Mouse (Mus musculus): ENCODE results near the gene Tmod4. TPM values are rescaled to one million over a fixed set of nuclear protein-coding genes. Genes with fewer than 3 reads are reported as not detected.
"Not testable (repeated sequence)": the region's sequence is repeated elsewhere in the genome, so short reads cannot be mapped to it uniquely, and the experiment has no call there.

The Tmod4 gene
- polyA plus RNA-seq, 1 experiment from 2014 or later, result 0.97 TPM

GRCm38 (mm10) chr3:95110911-95111726 is 13.2 kb upstream of the Tmod4 start, which contains the start of gene Vps72:
Gene Vps72, plus strand, starts transcription at chr3:95111022.
- no peaks in the 10 kb centered on the region for H3K9me3 ChIP-seq (ENCODE audit: control insufficient read depth, low read length)
- ATAC-seq (ENCODE audit: low FRiP score) (peak; percentile 77), DNase-seq (ENCODE audit: low spot score, missing footprints) (peak; percentile 98)
- under 1% methylated on average over 53 of the region's 54 CpGs for WGBS
- no peaks in the 10 kb centered on the region for H3K27me3 ChIP-seq (ENCODE audit: control insufficient read depth, insufficient read depth, low read length)
- H3K4me2 ChIP-seq, result peak within 1 kb of the TSS; percentile 40
- peak within 1 kb of the TSS; percentile 82 for H3K4me3 ChIP-seq (ENCODE audit: low read depth, low read length)
- peak within 1 kb of the TSS; percentile 96 for H3K9ac ChIP-seq (ENCODE audit: low read length)
- peaks cover 8% of the 10 kb centered on the region for H3K4me1 ChIP-seq (ENCODE audit: control insufficient read depth, insufficient read depth, low read length)
- peaks cover 9% of the 10 kb centered on the region; the same call in 1 of the 2 replicates for H3K36me3 ChIP-seq (ENCODE audit: control insufficient read depth, insufficient read depth, low read length)
- peak within 1 kb of the TSS; percentile 95 for H3K27ac ChIP-seq (ENCODE audit: low read depth, low read length)

- peaks cover 6% of the 10 kb centered on the region for H3K4me1 ChIP-seq (ENCODE audit: control insufficient read depth, insufficient read depth, low read length)
- DNase-seq (ENCODE audit: low spot score, missing footprints) (no peak), ATAC-seq (ENCODE audit: low FRiP score) (no peak)
- 93% methylated on average over 1 of the region's 1 CpGs for WGBS
- no peak overlapping the region for H3K9ac ChIP-seq (ENCODE audit: low read length)
- H3K9me3 ChIP-seq (ENCODE audit: control insufficient read depth, low read length), result no peaks in the 10 kb centered on the region
- H3K27me3 ChIP-seq (ENCODE audit: control insufficient read depth, insufficient read depth, low read length), result no peaks in the 10 kb centered on the region
- 0 out of 2 replicates have a peak overlapping the region, but pooled peaks have one; percentile 40 for H3K4me2 ChIP-seq
- H3K27ac ChIP-seq (ENCODE audit: low read depth, low read length), result no peak overlapping the region
- H3K4me3 ChIP-seq (ENCODE audit: low read depth, low read length), result no peak overlapping the region
- H3K36me3 ChIP-seq (ENCODE audit: control insufficient read depth, insufficient read depth, low read length), result peaks cover 10% of the 10 kb centered on the region
Measured at GRCm38 (mm10) chr3:95112760-95113159, 11.5 kb upstream of the Tmod4 start.

GRCm38 (mm10) chr3:95117751-95118150 is 6.5 kb upstream of the Tmod4 start:
- Histone ChIP-seq H3K9me3 (ENCODE audit: control insufficient read depth, low read length) (no peaks in the 10 kb centered on the region), H3K4me1 (ENCODE audit: control insufficient read depth, insufficient read depth, low read length) (no peaks in the 10 kb centered on the region; the same call in 1 of the 2 replicates), H3K36me3 (ENCODE audit: control insufficient read depth, insufficient read depth, low read length) (peaks cover 36% of the 10 kb centered on the region), H3K4me2 (no peak overlapping the region), H3K9ac (ENCODE audit: low read length) (no peak overlapping the region), H3K4me3 (ENCODE audit: low read depth, low read length) (no peak overlapping the region), H3K27me3 (ENCODE audit: control insufficient read depth, insufficient read depth, low read length) (no peaks in the 10 kb centered on the region), H3K27ac (ENCODE audit: low read depth, low read length) (no peak overlapping the region)
- ATAC-seq (ENCODE audit: low FRiP score) (no peak), DNase-seq (ENCODE audit: low spot score, missing footprints) (no peak)
- WGBS, result 93% methylated on average over 2 of the region's 2 CpGs

DNA sequence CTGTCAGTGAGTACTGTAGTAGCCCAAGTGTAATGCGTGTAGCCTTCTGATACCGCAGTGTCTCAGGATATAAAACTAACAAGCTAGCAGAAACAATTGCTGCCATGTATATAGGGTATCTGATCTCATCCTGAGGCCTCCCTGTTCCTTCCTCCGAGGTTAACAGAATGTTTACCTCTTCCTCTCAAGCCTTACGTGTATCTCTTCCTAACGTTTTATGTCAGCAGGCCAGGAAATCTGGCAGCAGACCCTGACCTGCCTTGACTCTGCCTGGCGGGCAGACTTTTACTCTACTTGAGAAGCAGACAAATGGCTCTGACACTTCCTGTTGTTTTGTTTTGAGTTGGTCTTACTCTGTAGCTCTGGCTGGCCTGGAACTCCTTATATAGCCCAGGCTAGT is 2.7 kb upstream of the Tmod4 start:
- Histone ChIP-seq H3K27ac (ENCODE audit: low read depth, low read length) (no peak overlapping the region), H3K9ac (ENCODE audit: low read length) (no peak overlapping the region), H3K4me1 (ENCODE audit: control insufficient read depth, insufficient read depth, low read length) (no peaks in the 10 kb centered on the region), H3K27me3 (ENCODE audit: control insufficient read depth, insufficient read depth, low read length) (no peaks in the 10 kb centered on the region), H3K4me3 (ENCODE audit: low read depth, low read length) (no peak overlapping the region), H3K9me3 (ENCODE audit: control insufficient read depth, low read length) (no peaks in the 10 kb centered on the region), H3K36me3 (ENCODE audit: control insufficient read depth, insufficient read depth, low read length) (peaks cover 27% of the 10 kb centered on the region), H3K4me2 (no peak overlapping the region)
- no peak for ATAC-seq (ENCODE audit: low FRiP score)
- DNase-seq (ENCODE audit: low spot score, missing footprints), result no peak
- 92% methylated on average over 6 of the region's 6 CpGs for WGBS

DNA sequence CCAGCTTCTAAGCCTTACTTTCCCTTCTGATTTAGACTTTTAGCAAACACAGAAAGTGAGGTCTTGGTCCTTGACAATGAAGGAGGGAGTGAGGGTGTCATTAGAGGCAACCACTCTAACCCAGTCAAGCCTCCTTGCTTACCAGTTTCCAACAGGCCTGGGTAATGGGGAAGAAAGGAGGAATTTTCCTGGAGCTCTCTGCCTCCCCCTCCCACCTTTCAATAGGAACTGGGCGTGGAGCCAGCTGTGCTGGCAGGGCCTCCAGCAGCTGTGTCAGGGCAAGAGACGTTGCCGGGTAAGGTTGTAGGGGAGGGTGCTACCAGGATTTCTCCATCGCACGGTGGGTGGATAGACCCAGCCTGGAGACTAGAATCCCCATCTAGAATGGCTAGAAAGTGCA is 696 bp downstream of the Tmod4 start:
- Histone ChIP-seq H3K27me3 (ENCODE audit: control insufficient read depth, insufficient read depth, low read length) (no peaks in the 10 kb centered on the region), H3K4me1 (ENCODE audit: control insufficient read depth, insufficient read depth, low read length) (no peaks in the 10 kb centered on the region), H3K4me2 (no peak overlapping the region), H3K9ac (ENCODE audit: low read length) (no peak overlapping the region), H3K9me3 (ENCODE audit: control insufficient read depth, low read length) (no peaks in the 10 kb centered on the region), H3K27ac (ENCODE audit: low read depth, low read length) (no peak overlapping the region), H3K4me3 (ENCODE audit: low read depth, low read length) (no peak overlapping the region), H3K36me3 (ENCODE audit: control insufficient read depth, insufficient read depth, low read length) (peaks cover 15% of the 10 kb centered on the region)
- DNase-seq (ENCODE audit: low spot score, missing footprints) (no peak), ATAC-seq (ENCODE audit: low FRiP score) (no peak)
- WGBS, result 59% methylated on average over 5 of the region's 5 CpGs

DNA sequence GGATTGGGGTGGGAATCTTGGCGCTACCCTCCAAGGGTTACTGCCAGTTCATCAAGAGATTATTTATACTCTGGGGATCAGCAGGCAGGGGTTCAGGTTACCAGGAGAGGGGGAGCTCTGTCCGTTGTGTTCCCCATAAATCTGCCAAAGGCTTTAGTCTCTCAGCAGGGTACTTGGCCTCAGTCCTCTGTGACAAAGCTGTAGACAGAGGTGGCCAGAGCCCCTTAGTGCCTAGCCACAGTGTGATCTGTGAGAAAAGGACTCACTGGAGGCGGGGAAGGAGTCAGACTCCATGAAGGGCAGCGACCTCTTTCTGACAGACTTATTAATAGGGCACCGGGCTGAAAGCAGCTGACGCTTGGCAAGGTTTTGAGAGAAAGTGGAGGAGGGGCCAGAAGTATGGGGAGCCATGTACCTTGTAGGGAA is 5.0 kb downstream of the Tmod4 start:
- H3K36me3 ChIP-seq (ENCODE audit: control insufficient read depth, insufficient read depth, low read length), result 0 out of 2 replicates have a peak, but pooled peaks cover 5% of the 10 kb centered on the region
- no peak overlapping the region for H3K27ac ChIP-seq (ENCODE audit: low read depth, low read length)
- no peaks in the 10 kb centered on the region for H3K27me3 ChIP-seq (ENCODE audit: control insufficient read depth, insufficient read depth, low read length)
- H3K9ac ChIP-seq (ENCODE audit: low read length), result no peak overlapping the region
- ATAC-seq (ENCODE audit: low FRiP score) (no peak), DNase-seq (ENCODE audit: low spot score, missing footprints) (peak; percentile 70)
- peaks cover 4% of the 10 kb centered on the region for H3K4me1 ChIP-seq (ENCODE audit: control insufficient read depth, insufficient read depth, low read length)
- H3K4me2 ChIP-seq, result no peak overlapping the region
- WGBS, result 58% methylated on average over 6 of the region's 6 CpGs
- no peak overlapping the region for H3K4me3 ChIP-seq (ENCODE audit: low read depth, low read length)
- H3K9me3 ChIP-seq (ENCODE audit: control insufficient read depth, low read length), result no peaks in the 10 kb centered on the region

DNA sequence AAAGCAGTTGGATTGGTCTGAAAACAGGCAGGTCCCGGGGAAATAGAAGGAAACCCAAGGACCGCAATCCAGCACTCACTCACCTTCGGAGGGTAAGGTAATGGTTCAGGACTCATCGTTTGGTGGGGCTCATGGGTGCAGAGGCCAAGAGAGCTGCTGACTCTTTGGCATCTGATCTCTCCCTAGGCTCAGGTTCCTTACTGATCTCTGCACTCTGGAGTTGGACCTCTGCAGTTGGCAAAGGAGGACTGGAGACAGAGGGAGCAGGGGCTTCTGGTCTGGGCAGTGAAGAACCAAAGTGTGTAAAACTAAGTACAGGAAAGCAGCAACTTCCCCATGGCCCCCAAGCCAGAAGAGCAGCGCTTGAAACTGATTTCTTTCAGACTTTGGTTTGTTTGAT is 5.8 kb downstream of the Tmod4 start:
- H3K4me1 ChIP-seq (ENCODE audit: control insufficient read depth, insufficient read depth, low read length), result peaks cover 7% of the 10 kb centered on the region
- no peak overlapping the region for H3K27ac ChIP-seq (ENCODE audit: low read depth, low read length)
- H3K9ac ChIP-seq (ENCODE audit: low read length), result no peak overlapping the region
- no peak overlapping the region for H3K4me3 ChIP-seq (ENCODE audit: low read depth, low read length)
- H3K27me3 ChIP-seq (ENCODE audit: control insufficient read depth, insufficient read depth, low read length), result no peaks in the 10 kb centered on the region
- H3K36me3 ChIP-seq (ENCODE audit: control insufficient read depth, insufficient read depth, low read length), result 0 out of 2 replicates have a peak, but pooled peaks cover 5% of the 10 kb centered on the region
- H3K9me3 ChIP-seq (ENCODE audit: control insufficient read depth, low read length), result no peaks in the 10 kb centered on the region
- ATAC-seq (ENCODE audit: low FRiP score), result no peak
- DNase-seq (ENCODE audit: low spot score, missing footprints), result no peak
- H3K4me2 ChIP-seq, result no peak overlapping the region
- 82% methylated on average over 5 of the region's 5 CpGs for WGBS

DNA sequence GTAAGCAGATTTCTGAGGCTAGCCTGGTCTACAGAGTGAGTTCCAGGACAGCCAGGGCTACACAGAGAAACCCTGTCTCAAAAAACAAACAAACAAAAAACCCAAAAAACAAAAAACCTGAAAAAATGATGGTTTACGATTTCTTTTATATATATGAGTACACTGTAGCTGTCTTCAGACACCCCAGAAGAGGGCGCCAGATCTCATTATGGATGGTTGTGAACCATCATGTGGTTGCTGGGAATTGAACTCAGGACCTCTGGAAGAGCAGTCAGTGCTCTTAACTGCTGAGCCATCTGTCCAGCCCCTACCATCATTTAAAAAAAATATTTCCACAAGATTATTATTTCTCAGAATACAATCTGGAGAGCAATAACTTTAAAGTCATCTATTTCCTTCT is 8.1 kb downstream of the Tmod4 start:
- H3K4me1 ChIP-seq (ENCODE audit: control insufficient read depth, insufficient read depth, low read length), result peaks cover 11% of the 10 kb centered on the region
- not testable (repeated sequence) for ATAC-seq (ENCODE audit: low FRiP score); H3K4me2 ChIP-seq; H3K9me3 ChIP-seq (ENCODE audit: control insufficient read depth, low read length); H3K27ac ChIP-seq (ENCODE audit: low read depth, low read length); H3K4me3 ChIP-seq (ENCODE audit: low read depth, low read length); DNase-seq (ENCODE audit: low spot score, missing footprints); H3K36me3 ChIP-seq (ENCODE audit: control insufficient read depth, insufficient read depth, low read length); H3K9ac ChIP-seq (ENCODE audit: low read length); H3K27me3 ChIP-seq (ENCODE audit: control insufficient read depth, insufficient read depth, low read length)
- WGBS, result 82% methylated on average over 2 of the region's 2 CpGs

DNA sequence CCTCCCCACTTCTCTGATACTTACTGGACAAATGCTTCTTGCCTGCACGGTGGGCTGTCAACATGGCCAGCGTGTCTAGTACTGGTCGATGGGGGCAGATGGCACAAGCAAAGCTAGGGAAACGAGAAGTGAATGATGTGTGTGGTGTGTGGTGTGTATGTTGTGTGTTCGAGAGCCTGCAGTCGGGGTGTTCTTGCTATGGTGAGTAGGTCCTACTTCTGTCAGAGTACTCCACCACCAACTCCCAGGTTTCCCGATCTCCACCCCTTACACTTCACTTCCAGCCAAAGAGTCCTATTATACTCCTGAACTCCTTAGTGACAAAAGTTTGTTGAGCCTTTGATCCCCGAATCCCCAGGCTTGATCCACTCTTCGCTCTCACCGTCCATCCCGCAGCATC is 8.9 kb downstream of the Tmod4 start:
- peaks cover 11% of the 10 kb centered on the region for H3K4me1 ChIP-seq (ENCODE audit: control insufficient read depth, insufficient read depth, low read length)
- DNase-seq (ENCODE audit: low spot score, missing footprints) (no peak), ATAC-seq (ENCODE audit: low FRiP score) (peak; percentile 8; the same call in 1 of the 2 replicates)
- peaks cover 7% of the 10 kb centered on the region; the same call in 1 of the 2 replicates for H3K36me3 ChIP-seq (ENCODE audit: control insufficient read depth, insufficient read depth, low read length)
- peak overlapping the region; percentile 72 for H3K9ac ChIP-seq (ENCODE audit: low read length)
- H3K4me3 ChIP-seq (ENCODE audit: low read depth, low read length), result peak overlapping the region; percentile 67
- WGBS, result 57% methylated on average over 11 of the region's 11 CpGs
- peak overlapping the region; percentile 86 for H3K4me2 ChIP-seq
- H3K27me3 ChIP-seq (ENCODE audit: control insufficient read depth, insufficient read depth, low read length), result no peaks in the 10 kb centered on the region
- no peaks in the 10 kb centered on the region for H3K9me3 ChIP-seq (ENCODE audit: control insufficient read depth, low read length)
- H3K27ac ChIP-seq (ENCODE audit: low read depth, low read length), result no peak overlapping the region

Measured in midbrain, embryonic 11.5 days (tissue).